In the genomic region with DNA sequence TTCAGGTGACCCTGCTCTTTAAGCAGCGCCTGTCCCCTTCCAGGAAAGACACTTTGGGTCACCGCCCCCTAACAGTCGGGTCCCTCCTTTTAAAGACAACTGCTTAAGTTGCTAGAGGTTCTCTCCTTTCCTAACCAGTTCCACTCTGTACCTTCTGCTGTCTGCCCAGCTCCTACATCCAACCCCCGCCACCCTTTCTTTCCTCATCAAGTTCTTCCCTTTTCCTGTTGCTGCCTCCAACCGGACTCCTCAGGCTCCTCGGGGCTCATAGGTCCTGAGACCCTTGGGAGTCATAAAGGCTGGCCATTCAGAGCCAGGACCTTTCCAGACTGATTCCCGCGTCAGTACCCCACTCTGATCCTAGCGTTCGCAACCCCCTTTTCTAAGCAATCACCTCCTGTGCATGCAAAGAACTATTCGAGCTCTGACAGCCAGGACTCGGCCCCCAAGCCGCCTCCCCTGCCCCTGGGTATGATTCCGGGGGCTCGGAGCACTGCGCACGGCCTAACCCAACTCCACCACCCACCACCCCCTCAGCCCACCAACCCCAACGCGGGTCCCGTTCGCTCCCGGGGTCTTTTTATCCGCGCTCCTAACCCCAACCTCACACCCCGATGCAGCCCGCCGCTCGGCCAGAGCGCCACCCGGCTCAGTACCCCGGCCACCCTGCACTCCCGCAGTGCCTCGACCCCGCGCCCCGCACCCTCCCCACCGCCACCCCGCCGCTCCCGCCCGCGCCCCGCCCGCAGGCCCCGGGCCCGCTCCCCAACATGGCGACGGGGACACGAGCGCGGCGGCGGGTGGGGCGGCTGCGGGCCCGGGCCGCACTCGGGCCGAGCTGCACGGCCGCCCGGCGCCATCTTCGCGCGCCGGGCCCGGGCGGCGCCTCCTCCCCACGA, we compare ENCODE assay signal across 8 mouse cellular contexts. TPM values are rescaled to one million over a fixed set of nuclear protein-coding genes. Genes with fewer than 3 reads are reported as not detected.
DNase-seq lines count a peak whose midpoint lies in the region; ATAC-seq and TF ChIP-seq lines count a peak whose summit lies in the region.

No protein-coding gene starts in this region.

- 0 out of 2 replicates have a peak, but pooled peaks have one; percentile 20 for TF ChIP-seq POLR2A in cortical plate, adult 2 months (IDR thresholded peaks at IDR 0.05; ENCODE audit: extremely low read depth, insufficient read depth, low read length)

- H3K9me3 ChIP-seq in limb, embryonic 11.5 days (ENCODE audit: control insufficient read depth, low read length), result no peaks in the 10 kb centered on the region
- no peaks in the 10 kb centered on the region for H3K9me3 ChIP-seq in midbrain, embryonic 11.5 days (ENCODE audit: control insufficient read depth, low read length)

- peak overlapping the region; percentile 96 for H3K27ac ChIP-seq in cortical plate, adult 2 months (ENCODE audit: insufficient read depth, low read length)
- H3K27ac ChIP-seq in limb, embryonic 11.5 days (replicated peaks; ENCODE audit: low read depth, low read length), result peak overlapping the region; percentile 79
- peak overlapping the region; percentile 69 for H3K27ac ChIP-seq in midbrain, embryonic 11.5 days (ENCODE audit: low read depth, low read length)

- intact Hi-C loops in gastrocnemius, postnatal 14 days (cut with DNase I; ENCODE audit: low total_unique reads), result no loop called here

- no peaks in the 10 kb centered on the region for H3K27me3 ChIP-seq in limb, embryonic 11.5 days (ENCODE audit: control insufficient read depth, insufficient read depth, low read length)
- no peaks in the 10 kb centered on the region for H3K27me3 ChIP-seq in midbrain, embryonic 11.5 days (ENCODE audit: control insufficient read depth, insufficient read depth, low read length)

- H3K9ac ChIP-seq in limb, embryonic 11.5 days (ENCODE audit: low read length), result peak overlapping the region; percentile 97
- H3K9ac ChIP-seq in midbrain, embryonic 11.5 days (ENCODE audit: low read length), result peak overlapping the region; percentile 97

- peak; percentile 18 to 34 for DNase-seq in left cerebral cortex, adult 18-20 months (ENCODE audit: low spot score in 2 of 2)
- no peak for DNase-seq in left cerebral cortex, adult 11 months (ENCODE audit: low spot score)
- DNase-seq in gastrocnemius, postnatal 14 days, result peak; percentile 44
- peak; percentile 33 for DNase-seq in hindlimb bud, embryonic 11.5 days (ENCODE audit: extremely low spot score, low read depth, low spot score)
- peak; percentile 63 for DNase-seq in limb, embryonic 11.5 days (ENCODE audit: low spot score)
- peak; percentile 94 for DNase-seq in midbrain, embryonic 11.5 days (ENCODE audit: low spot score, missing footprints)
- DNase-seq in spleen, adult 12 weeks (ENCODE audit: low spot score), result peak; percentile 9

- H3K36me3 ChIP-seq in limb, embryonic 11.5 days (ENCODE audit: control insufficient read depth, insufficient read depth, low read length), result no peaks in the 10 kb centered on the region
- no peaks in the 10 kb centered on the region for H3K36me3 ChIP-seq in midbrain, embryonic 11.5 days (ENCODE audit: control insufficient read depth, insufficient read depth, low read length)

- under 1% methylated on average over 41 of the region's 71 CpGs for WGBS in limb, embryonic 11.5 days
- under 1% methylated on average over 51 of the region's 71 CpGs for WGBS in midbrain, embryonic 11.5 days

- H3K4me1 ChIP-seq in cortical plate, adult 2 months (ENCODE audit: control insufficient read depth, insufficient read depth, low read length), result peaks cover 12% of the 10 kb centered on the region
- H3K4me1 ChIP-seq in limb, embryonic 11.5 days (ENCODE audit: control insufficient read depth, insufficient read depth, low read length), result 0 out of 2 replicates have a peak, but pooled peaks cover 7% of the 10 kb centered on the region
- H3K4me1 ChIP-seq in midbrain, embryonic 11.5 days (ENCODE audit: control insufficient read depth, insufficient read depth, low read length), result peaks cover 8% of the 10 kb centered on the region

- peak overlapping the region; percentile 76 for H3K4me3 ChIP-seq in cortical plate, adult 2 months (ENCODE audit: insufficient read depth, low read length)
- peak overlapping the region; percentile 77 for H3K4me3 ChIP-seq in limb, embryonic 11.5 days (ENCODE audit: low read depth, low read length)
- H3K4me3 ChIP-seq in midbrain, embryonic 11.5 days (ENCODE audit: low read depth, low read length), result peak overlapping the region; percentile 98

- ATAC-seq in limb, embryonic 11.5 days (ENCODE audit: insufficient number of reproducible peaks, low FRiP score, low TSS enrichment, low read depth), result peak; percentile 69
- ATAC-seq in midbrain, embryonic 11.5 days (ENCODE audit: low FRiP score), result peak; percentile 73

- peak overlapping the region; percentile 84 for H3K4me2 ChIP-seq in limb, embryonic 11.5 days (ENCODE audit: low read depth, severe bottlenecking)
- H3K4me2 ChIP-seq in midbrain, embryonic 11.5 days, result peak overlapping the region; percentile 70

- no peak for TF ChIP-seq CTCF in cortical plate, adult 2 months (IDR thresholded peaks at IDR 0.05; ENCODE audit: extremely low read depth, insufficient read depth, low read length)

RNA-seq across cellular contexts. Expression of a gene that starts 0.8 kb away (rescaled TPM):
- total RNA-seq in left cerebral cortex, adult 18-20 months (2021), result 10 to 100 TPM; 57.9 to 63.8 TPM
- 42.1 and 43.4 TPM in 2 replicates for polyA plus RNA-seq in cortical plate, adult 2 months (2012; rRNA removed)
- total RNA-seq in gastrocnemius, postnatal 14 days (2021), result 10 to 100 TPM; 17.8 to 18.0 TPM
- polyA plus RNA-seq in limb, embryonic 11.5 days (2014; fragmentation: Nextera tagmentation; extraction: Ambion mirVana), result 31.0 and 35.7 TPM in 2 replicates
- polyA plus RNA-seq in midbrain, embryonic 11.5 days (2014; fragmentation: Nextera tagmentation; extraction: Ambion mirVana), result 33.5 and 33.6 TPM in 2 replicates

RNA-seq across cellular contexts. Expression of a gene that starts 44.8 kb away (rescaled TPM):
- 10 to 100 TPM; 47.3 to 57.0 TPM for total RNA-seq in left cerebral cortex, adult 18-20 months (2021)
- polyA plus RNA-seq in cortical plate, adult 2 months (2012; rRNA removed), result 77.3 and 77.7 TPM in 2 replicates
- total RNA-seq in gastrocnemius, postnatal 14 days (2021), result 10 to 100 TPM; 26.6 to 31.3 TPM
- polyA plus RNA-seq in limb, embryonic 11.5 days (2014; fragmentation: Nextera tagmentation; extraction: Ambion mirVana), result 9.2 and 10.7 TPM in 2 replicates
- polyA plus RNA-seq in midbrain, embryonic 11.5 days (2014; fragmentation: Nextera tagmentation; extraction: Ambion mirVana), result 21.9 and 23.1 TPM in 2 replicates

RNA-seq across cellular contexts. Expression of a gene that starts 45.1 kb away (rescaled TPM):
- 100 to 1,000 TPM; 114 to 127 TPM for total RNA-seq in left cerebral cortex, adult 18-20 months (2021)
- polyA plus RNA-seq in cortical plate, adult 2 months (2012; rRNA removed), result 261 and 264 TPM in 2 replicates
- total RNA-seq in gastrocnemius, postnatal 14 days (2021), result 1 to 10 TPM in 1 of 2 experiments, under 1 TPM in 1; 0.57 to 1.2 TPM
- polyA plus RNA-seq in limb, embryonic 11.5 days (2014; fragmentation: Nextera tagmentation; extraction: Ambion mirVana), result 2.2 and 2.3 TPM in 2 replicates
- polyA plus RNA-seq in midbrain, embryonic 11.5 days (2014; fragmentation: Nextera tagmentation; extraction: Ambion mirVana), result 10.3 and 12.9 TPM in 2 replicates

Comparison
In these comparisons a context has a peak if more than half of its experiments do, and no peak if none do; other contexts are left out.
1. RNA of a gene that starts 45.1 kb away (polyA plus RNA-seq): 261 to 264 TPM in cortical plate, adult 2 months; 10.3 to 12.9 TPM in midbrain, embryonic 11.5 days and 2.2 to 2.3 TPM in limb, embryonic 11.5 days; every median in the first group is over 10 times any median in the second.
2. Peak in every context shown above with its lines, with median percentiles within 50 percentile points of each other: H3K27ac ChIP-seq and H3K4me3 ChIP-seq.